Mouse (Mus musculus) right cerebral cortex, postnatal 36 days (tissue): ENCODE results near the gene Gpr84.

Experiments used
- DNase-seq, 2 experiments: peaks; one replicate each; pipeline ENCODE4 v3.0.0; 2022; ENCODE audit warnings: low spot score in 2 of 2, mixed read lengths in 1 of 2

Gpr84 gene

DNA sequence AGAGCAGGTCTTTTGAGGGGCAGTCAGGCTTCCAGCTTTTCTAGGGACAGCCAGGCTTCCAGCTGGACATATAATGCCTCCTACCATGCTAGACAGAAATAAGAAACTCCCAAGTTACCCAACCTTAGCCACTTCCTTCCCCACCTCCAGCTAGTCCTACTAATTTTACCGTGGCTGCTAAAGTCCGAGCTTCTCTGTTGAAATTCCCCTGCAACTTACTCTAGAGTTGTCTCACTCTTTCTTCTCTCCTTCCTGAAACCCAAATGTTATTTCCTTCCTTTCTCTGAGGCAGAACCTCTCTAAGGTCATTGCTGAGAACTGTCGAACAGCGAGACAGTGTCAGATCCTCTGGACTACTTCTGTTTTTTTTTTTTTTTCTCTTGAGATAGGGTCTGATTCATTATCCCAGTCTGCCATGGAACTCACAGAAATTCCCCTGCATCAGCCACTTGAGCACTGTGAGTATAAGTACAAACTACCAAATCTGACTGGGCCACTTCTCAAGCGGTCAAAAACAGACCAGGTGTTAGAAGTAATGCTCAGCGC lies at the start of gene Gpr84:
Gene Gpr84, minus strand, starts transcription at position 248 of the 546 bp plus-strand sequence.
- no peak for DNase-seq

DNA sequence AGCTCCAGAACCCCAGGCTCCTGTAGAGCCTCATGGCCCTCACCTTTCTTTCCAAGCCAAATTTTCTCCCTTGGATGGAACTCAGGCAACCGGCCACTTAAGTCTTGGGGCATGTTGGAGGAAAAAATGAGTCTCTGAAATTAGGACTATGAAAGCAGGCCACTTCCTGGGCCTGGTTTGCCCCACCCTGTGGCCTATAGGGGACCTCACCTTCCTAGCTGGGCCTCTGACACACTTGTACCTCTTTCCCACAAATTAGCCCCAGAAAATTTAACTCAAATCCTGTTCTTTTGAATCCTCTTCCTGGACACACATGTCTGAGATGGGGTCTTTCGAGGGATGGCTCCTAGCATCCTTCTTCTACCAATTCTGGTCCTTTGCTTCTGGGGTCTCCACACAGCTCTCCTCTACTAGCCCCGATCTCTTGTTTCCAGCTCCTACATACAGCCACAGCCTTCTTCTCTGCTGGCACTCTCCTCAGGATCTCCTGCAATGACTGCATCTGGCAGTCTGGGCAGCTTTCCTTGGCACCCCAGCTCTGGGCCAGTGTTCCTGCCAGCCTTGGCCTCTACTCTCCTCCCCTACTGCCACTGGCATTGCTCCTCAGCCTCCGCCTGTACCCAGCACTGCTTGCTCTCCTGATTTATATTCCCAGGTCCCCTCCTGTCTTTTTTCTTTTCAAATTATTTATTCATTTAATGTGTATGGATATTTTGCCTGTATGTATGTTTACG lies 49.6 kb upstream of the Gpr84 start:
- DNase-seq = no peak

DNA sequence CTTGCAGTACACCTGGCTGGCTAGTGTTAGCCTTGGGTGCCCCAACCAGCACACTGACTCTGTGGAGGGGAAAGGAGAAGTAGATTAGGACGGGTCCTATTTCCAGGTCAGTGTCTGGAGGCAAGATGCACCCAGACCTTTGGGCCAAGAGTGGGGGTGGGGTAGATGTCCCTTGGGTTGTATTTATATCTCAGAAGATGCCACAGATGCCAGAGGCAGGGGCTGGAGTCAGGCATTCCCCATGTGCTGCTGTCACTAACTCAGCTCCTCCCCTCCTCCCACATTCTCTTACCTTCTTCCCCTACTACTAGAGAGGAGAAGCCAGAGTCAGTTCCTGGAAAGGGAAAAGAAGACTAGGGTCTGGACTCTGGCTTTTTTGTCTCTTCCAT lies 48.7 kb upstream of the Gpr84 start:
- no peak for DNase-seq

DNA sequence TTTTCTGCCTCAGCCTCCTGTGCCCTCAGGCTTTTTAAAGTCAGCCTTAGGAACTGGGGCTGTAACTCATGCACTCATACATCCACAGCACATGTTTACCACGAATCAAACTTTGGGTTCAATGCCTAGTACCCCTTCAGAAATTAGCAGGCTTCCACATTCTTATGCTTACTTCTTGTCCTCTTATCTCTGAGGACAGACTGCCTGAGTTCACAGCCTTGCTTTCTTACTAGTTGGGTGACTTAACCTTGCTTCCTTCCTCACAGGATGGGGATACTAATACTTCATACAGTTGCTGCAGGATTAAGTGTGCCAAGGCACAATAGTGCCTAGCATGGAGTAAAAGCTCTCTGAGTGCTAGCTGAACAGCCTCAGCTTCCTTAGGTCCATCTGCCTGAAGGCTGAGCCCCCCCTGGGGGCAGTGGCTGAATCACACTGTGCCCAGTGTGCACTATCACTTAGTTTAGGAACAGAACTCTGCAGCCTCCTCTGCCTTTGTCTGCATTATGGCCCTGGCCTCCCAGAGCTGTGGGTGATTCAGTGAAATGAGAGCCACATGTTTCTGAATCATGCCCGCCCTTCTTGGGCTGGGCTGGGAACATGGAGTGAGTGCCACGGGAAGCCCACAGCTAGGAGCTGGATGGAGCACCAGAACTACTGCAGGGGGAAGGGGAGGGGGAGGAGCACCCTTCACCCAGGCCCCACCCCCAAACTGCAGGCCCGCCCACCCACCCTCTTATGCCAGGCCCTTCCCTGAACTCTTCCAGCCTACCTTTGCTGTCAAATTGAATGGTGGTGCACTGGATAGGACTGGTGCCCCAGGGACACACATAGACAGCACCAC lies 48.1 kb upstream of the Gpr84 start:
- no peak for DNase-seq

DNA sequence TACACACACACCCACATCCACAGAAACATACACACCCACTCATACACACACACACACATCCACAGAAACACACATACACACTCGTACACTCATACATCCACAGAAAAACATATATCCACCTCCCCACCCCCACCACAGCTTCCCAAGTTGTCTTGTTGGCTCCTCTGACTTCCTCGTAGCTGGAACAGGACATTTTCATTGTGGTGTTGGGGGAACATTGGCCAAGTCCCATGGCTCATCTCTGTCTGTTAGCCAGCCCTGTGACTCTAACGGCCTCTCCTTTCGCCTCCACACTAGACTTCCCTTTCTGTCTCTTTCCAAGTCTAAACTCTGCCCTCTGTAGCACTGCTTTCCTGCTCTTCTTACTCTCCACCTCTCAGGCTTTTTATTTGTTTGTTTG lies 47.4 kb upstream of the Gpr84 start:
- DNase-seq = no peak

GRCm38 (mm10) chr15:103356130-103356529 lies 45.7 kb upstream of the Gpr84 start:
- no peak for DNase-seq

GRCm38 (mm10) chr15:103355420-103355819 lies 45.0 kb upstream of the Gpr84 start:
- DNase-seq = no peak

DNA sequence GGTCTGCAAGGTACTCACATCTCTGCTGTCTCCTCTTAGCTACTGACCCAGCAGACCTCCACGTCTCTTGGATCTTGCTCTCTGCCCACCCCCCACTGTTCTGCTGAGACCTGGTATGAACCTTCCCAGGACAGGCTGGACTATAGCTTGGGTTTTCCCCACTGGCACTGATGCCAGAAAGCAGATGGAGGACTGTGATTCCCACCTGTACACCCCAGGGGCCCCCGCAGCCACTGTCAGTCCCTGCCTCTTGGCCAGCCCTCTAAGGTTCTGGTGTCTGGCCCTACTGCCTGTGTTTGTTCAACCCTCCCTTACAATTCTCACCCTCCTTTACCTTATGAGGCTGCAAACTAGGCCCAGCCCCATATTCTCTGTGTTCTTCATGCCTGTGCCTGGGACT lies 44.3 kb upstream of the Gpr84 start:
- DNase-seq = no peak

DNA sequence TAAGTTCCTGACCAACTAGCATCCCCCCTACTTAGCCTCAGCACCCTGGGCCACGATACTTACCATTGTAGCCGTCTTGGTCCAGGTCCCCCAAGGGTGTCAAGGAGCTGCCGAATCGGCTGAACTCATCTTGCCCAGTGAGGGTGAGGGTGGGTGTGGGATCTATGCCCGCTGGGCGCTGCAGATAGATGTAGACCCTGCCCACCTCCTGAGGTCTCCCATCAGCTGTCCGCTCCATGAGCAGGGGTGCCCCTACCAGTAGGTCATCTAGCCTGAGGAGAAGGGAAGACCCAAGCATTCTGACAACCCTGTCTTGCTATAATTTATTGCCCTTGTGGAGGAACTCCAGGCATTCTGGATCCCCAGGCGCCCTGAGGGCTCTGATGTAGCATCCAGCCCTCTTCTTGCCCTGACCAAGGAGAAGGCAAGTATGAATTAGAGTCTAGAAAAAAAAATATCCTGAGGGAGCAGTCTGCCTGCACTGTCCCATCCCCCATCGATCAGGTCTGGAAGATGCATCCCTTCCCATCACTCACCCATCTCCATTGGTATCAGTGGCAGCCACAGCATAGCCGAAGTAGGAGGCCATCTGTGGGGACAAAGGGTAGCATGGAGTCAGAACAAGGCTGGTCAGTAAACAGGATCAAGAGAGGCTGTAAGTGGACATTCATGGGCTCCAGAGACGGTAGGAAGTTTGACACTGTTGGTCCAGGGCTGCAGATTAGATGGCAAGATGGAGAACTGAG lies 43.3 kb upstream of the Gpr84 start:
- DNase-seq = no peak

- no peak for DNase-seq
These were observed 42.4 kb upstream of the Gpr84 start for GRCm38 (mm10) chr15:103352856-103353255.

DNA sequence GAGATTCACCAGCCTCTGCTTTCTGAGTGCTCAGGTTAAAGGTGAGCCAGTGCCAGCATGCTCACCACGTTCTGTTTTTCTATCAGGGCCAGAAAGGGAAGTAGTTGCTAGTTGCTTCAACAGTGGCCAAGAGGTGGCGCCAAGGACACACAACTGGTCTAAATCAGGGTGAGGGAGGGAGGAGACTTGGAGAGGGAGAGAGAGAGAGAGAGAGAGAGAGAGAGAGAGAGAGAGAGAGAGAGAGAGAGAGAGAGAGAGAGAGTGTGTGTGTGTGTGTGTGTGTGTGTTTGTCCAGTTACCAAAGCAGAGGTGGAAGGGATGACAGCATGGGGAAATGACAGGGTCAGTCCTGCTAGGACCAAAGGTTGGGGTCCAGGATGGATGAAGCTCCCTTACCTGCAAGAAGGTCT lies 36.9 kb upstream of the Gpr84 start:
- peak in 1 of 2 experiments; percentile 40 for DNase-seq

- no peak for DNase-seq
These were observed 35.4 kb upstream of the Gpr84 start for GRCm38 (mm10) chr15:103345789-103346188.

DNA sequence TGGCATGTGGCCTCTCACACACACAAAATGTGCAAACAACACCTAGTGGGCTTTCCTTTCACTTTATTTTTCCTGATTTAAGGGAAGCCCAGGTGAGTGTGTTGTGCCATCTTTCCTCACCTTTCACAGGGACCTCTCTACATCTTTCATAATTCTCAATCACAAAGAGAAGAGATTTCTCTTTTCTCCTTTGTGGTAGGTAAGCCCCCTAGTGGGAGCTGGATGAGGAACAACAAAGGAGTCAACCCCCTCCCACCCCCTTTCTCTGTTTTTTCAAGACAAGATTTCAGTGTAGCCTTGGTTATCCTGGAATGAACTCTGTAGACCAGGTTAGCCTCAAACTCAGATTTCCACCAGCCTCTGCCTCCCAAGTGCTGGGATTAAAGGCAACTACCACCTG lies 33.1 kb upstream of the Gpr84 start:
- no peak for DNase-seq

DNA sequence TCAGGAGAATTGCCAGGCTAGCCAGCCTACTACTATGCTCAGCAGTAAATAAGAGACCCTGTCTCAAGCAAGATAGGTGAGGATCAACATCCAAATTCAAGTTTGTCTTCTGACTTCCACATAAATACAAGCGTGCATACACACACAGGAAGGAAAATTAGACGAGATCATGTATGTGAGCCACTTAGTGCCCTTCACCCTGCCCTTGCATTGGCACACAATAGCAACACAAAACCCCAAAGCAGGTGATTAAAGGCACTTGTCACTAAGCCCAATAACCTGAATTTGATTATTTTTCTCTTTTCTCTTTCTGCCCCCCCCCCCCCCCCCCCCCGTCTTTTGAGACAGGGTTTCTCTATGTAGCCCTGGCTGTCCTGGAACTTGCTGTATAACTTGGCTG lies 32.6 kb upstream of the Gpr84 start:
- no peak for DNase-seq

DNA sequence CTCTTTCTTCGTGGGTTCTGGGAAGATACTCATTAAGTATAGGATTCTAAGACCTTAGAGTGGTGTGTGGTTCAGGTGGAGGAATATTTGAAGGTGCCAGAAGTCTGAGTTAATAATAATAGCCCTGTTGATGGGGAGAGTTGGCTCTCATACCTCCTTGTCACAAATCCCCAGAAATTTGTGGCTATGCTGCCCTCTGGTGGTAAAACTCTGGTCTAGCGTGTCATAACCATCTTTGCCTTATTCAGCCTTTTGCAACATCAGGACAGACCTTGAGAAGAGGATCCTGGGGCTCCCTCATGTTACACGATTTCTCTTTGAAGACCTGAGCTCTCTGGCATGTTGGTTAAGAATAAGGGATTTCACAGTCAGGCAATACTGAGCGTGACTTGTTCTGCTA lies 32.0 kb upstream of the Gpr84 start:
- DNase-seq = peak; percentile 63 to 64

GRCm38 (mm10) chr15:103341547-103341946 lies 31.1 kb upstream of the Gpr84 start:
- DNase-seq = no peak

DNA sequence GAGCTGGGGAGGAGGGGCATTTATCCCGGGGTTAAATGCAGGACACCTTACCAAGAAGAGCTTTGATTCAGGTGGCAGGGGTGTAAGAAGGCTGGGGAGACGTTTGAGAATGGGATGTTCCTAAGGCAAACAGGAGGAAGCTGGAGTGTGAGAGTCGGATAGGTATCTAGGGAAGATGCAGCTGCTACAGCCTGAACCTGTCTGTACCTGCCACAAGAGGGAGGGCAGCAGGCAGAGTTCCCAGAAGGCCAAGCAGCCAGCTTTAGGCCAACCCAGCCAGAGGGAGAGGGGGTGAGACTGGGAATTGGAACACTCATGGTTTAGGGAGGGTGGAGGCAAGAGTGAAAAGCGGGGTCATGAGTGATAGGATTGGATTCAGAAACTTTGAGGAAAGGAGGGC lies 30.4 kb upstream of the Gpr84 start:
- DNase-seq = no peak

GRCm38 (mm10) chr15:103339961-103340337 lies 29.5 kb upstream of the Gpr84 start, which contains the start of gene Zfp385a:
Gene Zfp385a (minus strand): TSS chr15:103340093.
- DNase-seq = peak; percentile 75 to 77

- no peak for DNase-seq
These were observed 29.0 kb upstream of the Gpr84 start for GRCm38 (mm10) chr15:103339166-103339960.

- DNase-seq = no peak
These were observed 28.4 kb upstream of the Gpr84 start for GRCm38 (mm10) chr15:103338829-103339165.

- DNase-seq = no peak
These were observed 26.7 kb upstream of the Gpr84 start for GRCm38 (mm10) chr15:103336996-103337667.
